Mouse (Mus musculus) C2C12 (cell line): Measurements from ENCODE around the gene Agrp. TPM values are rescaled to one million over a fixed set of nuclear protein-coding genes. Genes with fewer than 3 reads are reported as not detected.
"Not testable (repeated sequence)": the region's sequence is repeated elsewhere in the genome, so short reads cannot be mapped to it uniquely, and the experiment has no call there.

ENCODE experiments used
- H3K27me3 ChIP-seq: one replicate; pipeline ENCODE4 v1.6.1; 2011; ENCODE audit not compliant: control insufficient read depth, insufficient read depth, insufficient read length
- H3K36me3 ChIP-seq: one replicate; pipeline ENCODE4 v1.6.1; 2011; ENCODE audit not compliant: control insufficient read depth, insufficient read depth
- H3K4me3 ChIP-seq: one replicate; pipeline ENCODE4 v1.5.1; 2011; ENCODE audit warnings: mild to moderate bottlenecking, control low read depth; ENCODE audit not compliant: poor library complexity, insufficient read depth, severe bottlenecking
- H3K79me2 ChIP-seq: one replicate; pipeline ENCODE4 v1.6.1; 2011; ENCODE audit not compliant: control insufficient read depth, insufficient read depth
- H3K79me3 ChIP-seq: one replicate; pipeline ENCODE4 v1.6.1; 2011; ENCODE audit warnings: low read depth, control low read depth
- H3ac ChIP-seq: one replicate; pipeline ENCODE3; 2011; ENCODE audit warnings: low read depth; ENCODE audit not compliant: control insufficient read depth, insufficient read length
- CEBPB ChIP-seq: IDR thresholded peaks from one replicate; pipeline ENCODE4 v1.6.1; 2011; ENCODE audit warnings: low read depth, mild to moderate bottlenecking, control low read depth, moderate library complexity
- CTCF ChIP-seq: IDR thresholded peaks from one replicate; pipeline ENCODE4 v1.5.1; 2011; ENCODE audit not compliant: control insufficient read depth, insufficient read depth, insufficient read length
- FOSL1 ChIP-seq: IDR thresholded peaks from one replicate; pipeline ENCODE4 v1.8.0; 2011; ENCODE audit warnings: mild to moderate bottlenecking, low read length; ENCODE audit not compliant: poor library complexity, insufficient read depth, severe bottlenecking
- MAX ChIP-seq: IDR thresholded peaks from one replicate; pipeline ENCODE4 v1.6.1; 2011; ENCODE audit warnings: mild to moderate bottlenecking, control low read depth
- MYOD1 ChIP-seq: IDR thresholded peaks from one replicate; pipeline ENCODE4 v1.6.1; 2011; ENCODE audit warnings: low read depth; ENCODE audit not compliant: control insufficient read depth, insufficient read length
- MYOG ChIP-seq: IDR thresholded peaks from one replicate; pipeline ENCODE4 v1.6.1; 2011; ENCODE audit not compliant: control insufficient read depth, insufficient read length; ENCODE audit errors: extremely low read depth
- USF1 ChIP-seq: IDR thresholded peaks from one replicate; pipeline ENCODE4 v1.6.1; 2011; ENCODE audit warnings: low read depth, mild to moderate bottlenecking, control low read depth, moderate library complexity
- polyA plus RNA-seq: library from polyadenylated mRNA; unstranded; fragments of >200 nt; fragmentation: generic; extraction: Trizol; gene quantifications from one replicate; pipeline ENCODE4 v1.2.1, GENCODE M21; 2012; ENCODE audit warnings: missing spikeins

The Agrp gene
- polyA plus RNA-seq, 1 experiment: 0.18 TPM

DNA sequence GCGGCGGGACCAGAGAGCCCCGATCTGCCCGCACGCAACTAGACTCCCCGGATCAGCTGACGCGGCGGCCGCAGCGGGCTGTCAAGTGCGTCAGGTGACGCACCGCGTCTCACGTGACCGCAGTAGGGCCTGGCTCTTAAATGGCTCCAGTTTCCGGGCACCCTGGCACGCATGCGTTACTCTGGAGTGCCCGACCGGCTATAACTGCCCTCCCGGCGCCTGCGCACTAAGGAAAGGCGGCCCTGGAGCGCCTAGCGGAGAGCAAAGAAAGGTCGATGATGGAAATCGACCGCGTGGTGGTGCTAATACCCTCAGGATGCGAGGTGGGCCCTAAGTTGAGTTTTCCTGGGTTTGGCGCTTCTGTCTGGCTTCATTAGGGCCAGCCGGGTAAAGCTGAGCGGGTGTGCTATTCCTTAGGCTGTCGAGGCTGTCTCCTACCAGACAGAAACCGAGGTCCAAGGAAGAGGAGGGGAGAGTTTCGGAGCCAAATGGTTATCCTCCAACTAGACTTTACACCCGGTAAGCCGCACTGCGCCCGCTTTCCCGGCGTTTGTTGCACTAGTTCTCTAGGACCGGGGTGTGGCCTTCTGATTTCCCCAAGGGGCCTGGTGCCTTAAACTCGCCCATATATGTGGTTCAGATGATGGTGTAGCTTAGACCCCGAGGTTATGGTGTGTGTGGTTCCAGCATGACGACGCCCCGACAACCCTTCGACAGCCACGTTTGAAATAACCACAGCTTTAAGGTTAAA lies 71.1 kb downstream of the Agrp start, which contains the start of gene Atp6v0d1:
Gene Atp6v0d1 (minus strand): TSS at position 96 of the 751 bp plus-strand sequence.
- Histone ChIP-seq H3K36me3 (no peaks in the 10 kb centered on the region), H3K79me2 (peaks cover 15% of the 10 kb centered on the region), H3ac (peak within 1 kb of the TSS; percentile 81), H3K79me3 (peaks cover 4% of the 10 kb centered on the region), H3K4me3 (peak within 1 kb of the TSS; percentile 84), H3K27me3 (no peaks in the 10 kb centered on the region)
- TF ChIP-seq MAX (peak; percentile 71), CTCF (peak; percentile 87), USF1 (peak; percentile 95), MYOG (no peak)

- H3ac ChIP-seq: peak overlapping the region; percentile 81
- peak overlapping the region; percentile 84 for H3K4me3 ChIP-seq
- no peaks in the 10 kb centered on the region for H3K36me3 ChIP-seq
- no peak for TF ChIP-seq CEBPB
- TF ChIP-seq USF1: no peak
- TF ChIP-seq FOSL1: no peak
- no peak for TF ChIP-seq MYOG
- no peak for TF ChIP-seq MYOD1
- no peak for TF ChIP-seq CTCF
- no peak for TF ChIP-seq MAX
- H3K79me3 ChIP-seq: peaks cover 4% of the 10 kb centered on the region
- H3K27me3 ChIP-seq: no peaks in the 10 kb centered on the region
- H3K79me2 ChIP-seq: peaks cover 15% of the 10 kb centered on the region
Observed at GRCm38 (mm10) chr8:105565401-105565881, 71.8 kb downstream of the Agrp start.

- Histone ChIP-seq H3ac (peak overlapping the region; percentile 81), H3K79me2 (peaks cover 15% of the 10 kb centered on the region), H3K4me3 (peak overlapping the region; percentile 84)
- H3K79me3 ChIP-seq, H3K27me3 ChIP-seq, H3K36me3 ChIP-seq: not testable (repeated sequence)
Observed at GRCm38 (mm10) chr8:105564573-105565229, 72.5 kb downstream of the Agrp start.

DNA sequence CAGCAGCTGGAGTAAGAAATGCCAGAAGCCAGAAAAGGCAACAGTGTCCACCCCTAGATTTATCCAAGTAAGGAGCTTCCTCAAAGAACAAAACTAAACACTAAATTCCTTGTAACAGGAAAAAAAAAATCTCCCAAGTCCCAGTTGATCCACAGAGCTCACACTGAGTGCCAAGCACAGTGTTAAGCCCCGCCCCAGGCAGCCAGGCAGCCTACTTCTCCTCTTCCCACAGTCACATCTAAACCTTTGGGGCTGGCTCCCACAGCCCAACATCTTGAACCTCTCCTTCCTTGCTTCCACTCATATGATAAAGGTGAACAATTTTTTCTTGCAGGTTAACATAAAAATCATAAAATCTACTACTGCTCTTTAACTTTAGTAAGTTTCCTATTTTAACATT lies 73.3 kb downstream of the Agrp start:
- TF ChIP-seq MAX: no peak
- no peak for TF ChIP-seq MYOG
- TF ChIP-seq USF1: no peak
- H3K4me3 ChIP-seq: no peak overlapping the region
- no peaks in the 10 kb centered on the region for H3K27me3 ChIP-seq
- no peak overlapping the region for H3ac ChIP-seq
- peaks cover 4% of the 10 kb centered on the region for H3K79me3 ChIP-seq
- H3K36me3 ChIP-seq: no peaks in the 10 kb centered on the region
- H3K79me2 ChIP-seq: peaks cover 15% of the 10 kb centered on the region

DNA sequence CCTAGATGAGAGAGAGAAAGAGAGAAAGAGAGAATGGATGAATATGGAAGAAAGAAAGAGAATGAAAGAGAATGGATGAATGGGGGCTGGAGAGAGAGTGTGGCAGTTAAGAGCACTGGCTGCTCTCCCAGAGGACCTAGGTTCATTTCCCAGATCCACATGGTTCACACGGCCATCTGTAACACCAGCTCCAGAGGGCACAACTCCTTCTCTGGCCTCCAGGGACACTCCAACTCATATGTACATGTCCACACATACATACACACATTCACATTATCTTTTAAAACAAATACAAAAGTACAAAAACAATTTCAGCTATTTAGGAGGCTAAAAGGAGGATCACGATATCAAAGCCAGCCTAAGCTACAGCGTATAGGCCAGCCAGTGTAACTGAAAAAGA lies 74.3 kb downstream of the Agrp start:
- Histone ChIP-seq H3K36me3 (no peaks in the 10 kb centered on the region), H3K4me3 (no peak overlapping the region), H3ac (no peak overlapping the region), H3K27me3 (no peaks in the 10 kb centered on the region), H3K79me2 (peaks cover 15% of the 10 kb centered on the region), H3K79me3 (peaks cover 4% of the 10 kb centered on the region)
- TF ChIP-seq MYOG (no peak), MAX (no peak), MYOD1 (no peak), USF1 (no peak), FOSL1 (no peak)

- TF ChIP-seq USF1 (no peak), CTCF (no peak), MYOG (no peak), MYOD1 (no peak), FOSL1 (no peak), CEBPB (no peak), MAX (no peak)
- H3ac ChIP-seq: no peak overlapping the region
- H3K79me2 ChIP-seq: no peaks in the 10 kb centered on the region
Observed at GRCm38 (mm10) chr8:105555230-105555629, 82.0 kb downstream of the Agrp start.

More at GRCm38 (mm10) chr8:105555230-105555629, 82.0 kb downstream of the Agrp start:
- no peak overlapping the region for H3K4me3 ChIP-seq
- H3K79me3 ChIP-seq: no peaks in the 10 kb centered on the region
- no peaks in the 10 kb centered on the region for H3K27me3 ChIP-seq
- no peaks in the 10 kb centered on the region for H3K36me3 ChIP-seq
